In the genomic region with DNA sequence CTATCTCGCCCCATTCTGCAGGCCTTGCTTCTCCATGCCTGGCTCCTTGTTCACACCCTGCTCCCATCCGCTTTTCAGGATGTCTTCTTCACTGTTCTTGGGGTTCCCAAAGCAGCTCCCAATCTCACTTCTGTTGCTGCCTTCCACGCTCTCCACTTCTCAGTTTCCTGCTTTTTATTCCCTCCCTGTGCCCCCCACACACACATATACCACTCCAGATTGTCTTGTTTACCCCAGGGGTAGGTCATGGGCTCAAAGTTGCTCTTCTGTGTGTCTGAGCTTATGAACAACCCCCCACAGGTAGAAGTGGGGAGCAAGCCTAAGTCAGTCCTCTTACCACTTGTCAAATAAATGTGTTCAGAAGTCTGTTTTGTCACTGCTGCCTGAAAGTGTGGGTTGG, we compare ENCODE assay signal across 14 mouse cellular contexts. TPM values are rescaled to one million over a fixed set of nuclear protein-coding genes. Genes with fewer than 3 reads are reported as not detected.
DNase-seq lines count a peak whose midpoint lies in the region; ATAC-seq and TF ChIP-seq lines count a peak whose summit lies in the region.
"Had no signal": no experiment of that assay in that cellular context is flagged by ENCODE, and none has a peak within 500 bp of the region (broad histone marks: within the 10 kb centered on the region; RNA-seq: fewer than 3 reads in every experiment).

No protein-coding gene starts in this region.

- no peaks in the 10 kb centered on the region for H3K9me3 ChIP-seq in kidney, embryonic 15.5 days (replicated peaks)
- H3K9me3 ChIP-seq in hindbrain, embryonic 13.5 days, result no peaks in the 10 kb centered on the region
- H3K9me3 ChIP-seq in neural tube, embryonic 13.5 days, result no peaks in the 10 kb centered on the region
- H3K9me3 ChIP-seq: limb, embryonic 15.5 days; midbrain, embryonic 12.5 days had no signal

- DNase-seq in kidney, postnatal 25 days, result no peak
- no peak for DNase-seq in natural killer cell, adult 2 months (ENCODE audit: low spot score in 2 of 2)
- DNase-seq: adrenal gland, postnatal 36 days; kidney, adult 8-10 months; spleen, adult 18-20 months had no signal

- H3K4me1 ChIP-seq in kidney, embryonic 15.5 days, result peaks cover 73% of the 10 kb centered on the region
- peaks cover 14% of the 10 kb centered on the region for H3K4me1 ChIP-seq in embryonic fibroblast, embryonic 13.5 days (ENCODE audit: control insufficient read depth, insufficient read depth, low read length)
- H3K4me1 ChIP-seq in hindbrain, embryonic 13.5 days (replicated peaks), result peaks cover 81% of the 10 kb centered on the region
- H3K4me1 ChIP-seq in neural tube, embryonic 13.5 days (replicated peaks), result peaks cover 81% of the 10 kb centered on the region

- ATAC-seq in kidney, embryonic 15.5 days (replicated peaks; ENCODE audit: low FRiP score), result no peak
- no peak for ATAC-seq in hindbrain, embryonic 13.5 days (ENCODE audit: low FRiP score)
- ATAC-seq in neural tube, embryonic 13.5 days (ENCODE audit: low read depth), result no peak
- no peak for ATAC-seq in erythroblast, adult 5-6 weeks (replicated peaks; ENCODE audit: low FRiP score, poor library complexity, severe bottlenecking)

- peaks cover 42% of the 10 kb centered on the region for H3K27me3 ChIP-seq in kidney, embryonic 15.5 days
- H3K27me3 ChIP-seq in hindbrain, embryonic 13.5 days, result peaks cover 13% of the 10 kb centered on the region
- peaks cover 13% of the 10 kb centered on the region for H3K27me3 ChIP-seq in neural tube, embryonic 13.5 days

- no peak for TF ChIP-seq CTCF in embryonic fibroblast, embryonic 13.5 days (IDR thresholded peaks at IDR 0.05; ENCODE audit: borderline replicate concordance, insufficient read depth, low read length)

- H3K9ac ChIP-seq in kidney, embryonic 15.5 days, result no peak overlapping the region
- H3K9ac ChIP-seq in hindbrain, embryonic 13.5 days, result 0 out of 2 replicates have a peak overlapping the region, but pooled peaks have one; percentile 35
- 0 out of 2 replicates have a peak overlapping the region, but pooled peaks have one; percentile 84 for H3K9ac ChIP-seq in neural tube, embryonic 13.5 days

- TF ChIP-seq POLR2A in embryonic fibroblast, embryonic 13.5 days (IDR thresholded peaks at IDR 0.05; ENCODE audit: low read depth, low read length), result no peak

- 78% methylated on average over 3 of the region's 3 CpGs for WGBS in kidney, embryonic 15.5 days
- 77% methylated on average over 3 of the region's 3 CpGs for WGBS in hindbrain, embryonic 13.5 days
- WGBS in neural tube, embryonic 13.5 days, result 75% methylated on average over 3 of the region's 3 CpGs

- H3K27ac ChIP-seq in kidney, embryonic 15.5 days, result no peak overlapping the region
- peak overlapping the region; percentile 48; the same call in 1 of the 2 replicates for H3K27ac ChIP-seq in embryonic fibroblast, embryonic 13.5 days (ENCODE audit: insufficient read depth, low read length)
- no peak overlapping the region for H3K27ac ChIP-seq in hindbrain, embryonic 13.5 days
- H3K27ac ChIP-seq in neural tube, embryonic 13.5 days (replicated peaks), result no peak overlapping the region
- H3K27ac ChIP-seq: midbrain, embryonic 12.5 days had no signal

- peaks cover 8% of the 10 kb centered on the region for H3K36me3 ChIP-seq in kidney, embryonic 15.5 days
- no peaks in the 10 kb centered on the region for H3K36me3 ChIP-seq in hindbrain, embryonic 13.5 days
- H3K36me3 ChIP-seq in neural tube, embryonic 13.5 days, result peaks cover 3% of the 10 kb centered on the region; the same call in 1 of the 2 replicates

- H3K4me3 ChIP-seq in kidney, embryonic 15.5 days (replicated peaks), result peak overlapping the region; percentile 54; the same call in 1 of the 2 replicates
- no peak overlapping the region for H3K4me3 ChIP-seq in embryonic fibroblast, embryonic 13.5 days (ENCODE audit: insufficient read depth, low read length)
- H3K4me3 ChIP-seq in hindbrain, embryonic 13.5 days, result no peak overlapping the region
- H3K4me3 ChIP-seq in neural tube, embryonic 13.5 days, result peak overlapping the region; percentile 54; the same call in 1 of the 2 replicates

- H3K4me2 ChIP-seq in kidney, embryonic 15.5 days, result no peak overlapping the region
- peak overlapping the region; percentile 98; the same call in 1 of the 2 replicates for H3K4me2 ChIP-seq in hindbrain, embryonic 13.5 days
- peak overlapping the region; percentile 99 for H3K4me2 ChIP-seq in neural tube, embryonic 13.5 days

RNA-seq across cellular contexts. Expression of a gene that starts 1.5 kb away (rescaled TPM):
- 6.5 and 8.0 TPM in 2 replicates for polyA plus RNA-seq in kidney, embryonic 15.5 days (2015; fragmentation: Nextera tagmentation; extraction: Ambion mirVana)
- 109 and 123 TPM in 2 replicates for polyA plus RNA-seq in embryonic fibroblast, embryonic 13.5 days (2011; ENCODE audit: insufficient read length, low read depth, missing spikeins)
- 6.8 and 7.3 TPM in 2 replicates for polyA plus RNA-seq in hindbrain, embryonic 13.5 days (2015; fragmentation: Nextera tagmentation; extraction: Ambion mirVana)
- 6.0 and 7.6 TPM in 2 replicates for polyA plus RNA-seq in neural tube, embryonic 13.5 days (2015; fragmentation: Nextera tagmentation; extraction: Ambion mirVana)
- not detected in 2 replicates for total RNA-seq in erythroblast, adult 5-6 weeks (2015; ENCODE audit: low replicate concordance)
- total RNA-seq in erythroblast, adult 5-6 weeks (2017; ENCODE audit: low replicate concordance), result not detected in 2 replicates

RNA-seq across cellular contexts. Expression of a gene that starts 3.0 kb away (rescaled TPM):
- 1.8 and 2.8 TPM in 2 replicates for polyA plus RNA-seq in kidney, embryonic 15.5 days (2015; fragmentation: Nextera tagmentation; extraction: Ambion mirVana)
- polyA plus RNA-seq in embryonic fibroblast, embryonic 13.5 days (2011; ENCODE audit: insufficient read length, low read depth, missing spikeins), result 5.1 and 7.4 TPM in 2 replicates
- 9.7 and 10.5 TPM in 2 replicates for polyA plus RNA-seq in hindbrain, embryonic 13.5 days (2015; fragmentation: Nextera tagmentation; extraction: Ambion mirVana)
- polyA plus RNA-seq in neural tube, embryonic 13.5 days (2015; fragmentation: Nextera tagmentation; extraction: Ambion mirVana), result 11.0 and 12.6 TPM in 2 replicates
- not detected in 2 replicates for total RNA-seq in erythroblast, adult 5-6 weeks (2015; ENCODE audit: low replicate concordance)
- total RNA-seq in erythroblast, adult 5-6 weeks (2017; ENCODE audit: low replicate concordance), result not detected in 2 replicates

RNA-seq across cellular contexts. Expression of a gene that starts 5.4 kb away (rescaled TPM):
- 38.1 and 39.8 TPM in 2 replicates for polyA plus RNA-seq in kidney, embryonic 15.5 days (2015; fragmentation: Nextera tagmentation; extraction: Ambion mirVana)
- polyA plus RNA-seq in embryonic fibroblast, embryonic 13.5 days (2011; ENCODE audit: insufficient read length, low read depth, missing spikeins), result 23.2 and 30.6 TPM in 2 replicates
- polyA plus RNA-seq in hindbrain, embryonic 13.5 days (2015; fragmentation: Nextera tagmentation; extraction: Ambion mirVana), result 38.3 and 39.3 TPM in 2 replicates
- polyA plus RNA-seq in neural tube, embryonic 13.5 days (2015; fragmentation: Nextera tagmentation; extraction: Ambion mirVana), result 41.0 and 42.8 TPM in 2 replicates
- 7.3 and 17.7 TPM in 2 replicates for total RNA-seq in erythroblast, adult 5-6 weeks (2015; ENCODE audit: low replicate concordance)
- 3.9 and 16.5 TPM in 2 replicates for total RNA-seq in erythroblast, adult 5-6 weeks (2017; ENCODE audit: low replicate concordance)

RNA-seq across cellular contexts. Expression of a gene that starts 22.6 kb away (rescaled TPM):
- polyA plus RNA-seq in kidney, embryonic 15.5 days (2015; fragmentation: Nextera tagmentation; extraction: Ambion mirVana), result 2.1 TPM in 2 replicates
- polyA plus RNA-seq in embryonic fibroblast, embryonic 13.5 days (2011; ENCODE audit: insufficient read length, low read depth, missing spikeins), result not detected in 2 replicates
- 1.2 and 1.6 TPM in 2 replicates for polyA plus RNA-seq in hindbrain, embryonic 13.5 days (2015; fragmentation: Nextera tagmentation; extraction: Ambion mirVana)
- polyA plus RNA-seq in neural tube, embryonic 13.5 days (2015; fragmentation: Nextera tagmentation; extraction: Ambion mirVana), result 1.2 and 1.8 TPM in 2 replicates
- not detected in 2 replicates for total RNA-seq in erythroblast, adult 5-6 weeks (2015; ENCODE audit: low replicate concordance)
- total RNA-seq in erythroblast, adult 5-6 weeks (2017; ENCODE audit: low replicate concordance), result not detected in 2 replicates
- total RNA-seq: adrenal gland, postnatal 36 days; layer of hippocampus, postnatal 10 days had no signal
- polyA plus RNA-seq: testis, adult 2 months had no signal

RNA-seq across cellular contexts. Expression of a gene that starts 30.3 kb away (rescaled TPM):
- 145 and 151 TPM in 2 replicates for polyA plus RNA-seq in kidney, embryonic 15.5 days (2015; fragmentation: Nextera tagmentation; extraction: Ambion mirVana)
- 108 and 113 TPM in 2 replicates for polyA plus RNA-seq in embryonic fibroblast, embryonic 13.5 days (2011; ENCODE audit: insufficient read length, low read depth, missing spikeins)
- 123 and 129 TPM in 2 replicates for polyA plus RNA-seq in hindbrain, embryonic 13.5 days (2015; fragmentation: Nextera tagmentation; extraction: Ambion mirVana)
- 113 and 118 TPM in 2 replicates for polyA plus RNA-seq in neural tube, embryonic 13.5 days (2015; fragmentation: Nextera tagmentation; extraction: Ambion mirVana)
- 25.3 and 30.4 TPM in 2 replicates for total RNA-seq in erythroblast, adult 5-6 weeks (2015; ENCODE audit: low replicate concordance)
- 16.4 and 18.5 TPM in 2 replicates for total RNA-seq in erythroblast, adult 5-6 weeks (2017; ENCODE audit: low replicate concordance)

Comparison
In these comparisons a context has a peak if more than half of its experiments do, and no peak if none do; other contexts are left out.
1. H3K4me3 ChIP-seq: peak in kidney, embryonic 15.5 days (single experiment) and neural tube, embryonic 13.5 days (single experiment); none in embryonic fibroblast, embryonic 13.5 days (single experiment) and hindbrain, embryonic 13.5 days (single experiment).
2. RNA of a gene that starts 1.5 kb away (polyA plus RNA-seq): 109 to 123 TPM in embryonic fibroblast, embryonic 13.5 days; 6.0 to 7.6 TPM in neural tube, embryonic 13.5 days, 6.8 to 7.3 TPM in hindbrain, embryonic 13.5 days and 6.5 to 8.0 TPM in kidney, embryonic 15.5 days; every median in the first group is over 10 times any median in the second.